Mouse (Mus musculus) erythroblast, embryonic 14.5 days (primary cell): ENCODE measurements around the gene Tmsb4x. TPM values are rescaled to one million over a fixed set of nuclear protein-coding genes. Genes with fewer than 3 reads are reported as not detected.

Experiments used
- H3K27me3 ChIP-seq: 2 replicates; pipeline ENCODE4 v1.6.1; 2012; ENCODE audit warnings: inconsistent platforms; ENCODE audit not compliant: control insufficient read depth
- H3K36me3 ChIP-seq: 2 replicates; pipeline ENCODE4 v1.6.1; 2012; ENCODE audit warnings: mild to moderate bottlenecking, inconsistent platforms; ENCODE audit not compliant: control insufficient read depth
- H3K4me1 ChIP-seq: 2 replicates; pipeline ENCODE4 v1.6.1; 2012; ENCODE audit warnings: inconsistent platforms; ENCODE audit not compliant: control insufficient read depth
- H3K4me3 ChIP-seq: replicated peaks from 2 replicates; pipeline ENCODE3; 2012; ENCODE audit warnings: moderate library complexity, mild to moderate bottlenecking, inconsistent platforms
- H3K9me3 ChIP-seq: 2 replicates; pipeline ENCODE4 v1.6.1; 2012; ENCODE audit warnings: low read length, inconsistent platforms, mixed read lengths; ENCODE audit not compliant: control insufficient read depth
- GATA1 ChIP-seq: IDR thresholded peaks from 2 replicates; pipeline ENCODE4 v1.6.1; 2012; ENCODE audit warnings: low read length, inconsistent platforms, mixed read lengths
- TAL1 ChIP-seq: IDR thresholded peaks from 3 replicates; pipeline ENCODE4 v1.6.1; 2012; ENCODE audit warnings: low read length, inconsistent platforms, mixed read lengths
- polyA plus RNA-seq: library from polyadenylated mRNA; stranded (reverse); fragments of >175 nt; gene quantifications from 2 replicates; pipeline ENCODE4 v1.2.3, GENCODE M21; 2012

Gene Tmsb4x
- polyA plus RNA-seq, 1 experiment = 1.1 TPM

DNA sequence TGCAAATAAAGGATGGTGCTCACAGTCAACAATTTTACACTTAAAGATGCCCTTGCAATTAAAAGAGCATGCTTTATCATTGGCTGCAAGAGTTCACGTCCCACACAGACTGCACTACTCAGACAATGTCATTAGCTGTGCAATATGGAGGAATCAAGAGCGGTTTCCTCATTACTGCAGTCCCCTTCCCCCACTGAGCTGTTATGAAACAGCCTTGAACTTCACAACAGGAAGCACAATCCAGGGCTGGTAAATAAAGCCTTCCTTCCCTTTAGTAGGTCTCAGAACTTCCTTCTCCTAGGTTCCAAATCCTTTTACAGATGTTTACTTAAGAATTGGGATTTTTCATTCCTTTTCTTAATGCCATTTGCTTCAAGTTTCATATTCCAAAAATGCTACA, 41.8 kb downstream of the Tmsb4x start:
- H3K36me3 ChIP-seq = no peaks in the 10 kb centered on the region
- TF ChIP-seq GATA1 = no peak
- H3K27me3 ChIP-seq = no peaks in the 10 kb centered on the region; the same call in 1 of the 2 replicates
- H3K4me3 ChIP-seq = no peak overlapping the region
- H3K4me1 ChIP-seq = no peaks in the 10 kb centered on the region
- no peaks in the 10 kb centered on the region for H3K9me3 ChIP-seq

DNA sequence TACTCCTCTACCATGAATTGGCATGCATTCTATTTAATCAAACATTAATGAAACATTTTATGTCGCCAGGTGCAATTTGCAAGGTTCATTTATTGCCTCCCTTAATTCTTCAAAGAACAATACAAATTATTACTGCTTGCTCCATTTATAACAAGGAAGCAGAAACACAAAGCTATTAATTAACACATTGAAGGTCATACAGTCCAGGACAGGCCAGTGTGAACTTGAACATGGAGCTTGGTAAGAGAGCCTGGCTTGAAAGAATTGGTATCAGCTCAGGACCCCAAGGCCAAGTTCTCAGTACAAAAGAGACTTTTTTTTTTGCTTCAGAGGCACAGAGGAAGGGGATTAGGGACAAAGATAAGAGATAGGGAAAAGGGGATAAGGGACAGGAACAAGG, 43.1 kb downstream of the Tmsb4x start:
- Histone ChIP-seq H3K4me3 (no peak overlapping the region), H3K4me1 (no peaks in the 10 kb centered on the region), H3K36me3 (no peaks in the 10 kb centered on the region), H3K9me3 (no peaks in the 10 kb centered on the region), H3K27me3 (no peaks in the 10 kb centered on the region; the same call in 1 of the 2 replicates)
- TF ChIP-seq TAL1 (no peak), GATA1 (no peak)

DNA sequence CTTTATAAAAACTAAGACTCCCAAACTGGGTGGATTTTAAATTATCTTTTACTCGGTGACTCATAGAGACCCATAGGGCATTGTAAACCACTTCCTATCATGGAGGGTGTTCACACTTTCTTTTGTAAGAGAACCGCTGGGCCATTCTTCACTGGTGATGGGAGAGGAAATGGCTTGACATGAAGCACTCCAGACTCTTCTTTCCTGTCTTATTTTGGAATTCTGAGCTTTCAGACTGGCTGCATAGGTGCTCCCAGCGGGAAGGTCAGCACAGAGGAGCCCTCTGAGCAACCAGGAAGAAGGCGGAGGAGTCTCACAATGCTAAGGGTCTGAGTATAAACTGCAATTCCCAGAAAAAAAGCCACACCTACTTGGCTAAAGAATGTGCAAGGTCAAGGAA, 51.4 kb downstream of the Tmsb4x start:
- Histone ChIP-seq H3K9me3 (no peaks in the 10 kb centered on the region), H3K4me1 (no peaks in the 10 kb centered on the region), H3K36me3 (no peaks in the 10 kb centered on the region), H3K27me3 (no peaks in the 10 kb centered on the region), H3K4me3 (no peak overlapping the region)
- TF ChIP-seq TAL1 (no peak), GATA1 (no peak)

Other genes starting within 250 kb of the Tmsb4x start
- gene Tlr8, start 55.0 kb upstream of the Tmsb4x start, polyA plus RNA-seq = not detected in 2 replicates
- gene Tlr7, start 121.2 kb upstream of the Tmsb4x start, polyA plus RNA-seq = not detected in 2 replicates
- 0.24 and 0.42 TPM in 2 replicates for gene Prps2, start 173.4 kb upstream of the Tmsb4x start, polyA plus RNA-seq